Mouse (Mus musculus) spleen, postnatal 4 days (tissue): Measurements from ENCODE around the gene Retreg3.

Experiments used
- DNase-seq, 2 experiments: peaks; one replicate each; pipeline ENCODE4 v3.0.0; 2022; ENCODE audit warnings: low spot score in 2 of 2

The Retreg3 gene

DNA sequence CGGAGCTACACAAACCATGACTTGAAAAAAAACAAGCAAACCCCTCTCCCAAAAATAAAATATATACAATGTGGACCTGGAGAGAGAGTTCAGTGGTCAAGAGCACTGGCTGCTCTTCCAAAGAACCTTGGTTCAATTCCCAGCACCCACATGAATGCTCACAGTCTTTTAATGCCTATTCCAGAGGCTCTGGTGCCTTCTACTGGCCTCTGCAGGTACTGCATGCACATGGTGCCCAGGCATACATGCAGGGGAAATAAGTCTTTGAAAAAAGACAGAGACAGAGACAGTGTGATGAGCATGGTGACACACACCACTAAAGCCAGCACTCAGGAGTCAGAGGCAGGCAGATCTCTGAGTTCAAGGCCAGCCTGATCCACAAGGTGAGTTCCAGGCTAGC, 65.7 kb downstream of the Retreg3 start:
- DNase-seq: peak in 1 of 2 experiments; percentile 68

DNA sequence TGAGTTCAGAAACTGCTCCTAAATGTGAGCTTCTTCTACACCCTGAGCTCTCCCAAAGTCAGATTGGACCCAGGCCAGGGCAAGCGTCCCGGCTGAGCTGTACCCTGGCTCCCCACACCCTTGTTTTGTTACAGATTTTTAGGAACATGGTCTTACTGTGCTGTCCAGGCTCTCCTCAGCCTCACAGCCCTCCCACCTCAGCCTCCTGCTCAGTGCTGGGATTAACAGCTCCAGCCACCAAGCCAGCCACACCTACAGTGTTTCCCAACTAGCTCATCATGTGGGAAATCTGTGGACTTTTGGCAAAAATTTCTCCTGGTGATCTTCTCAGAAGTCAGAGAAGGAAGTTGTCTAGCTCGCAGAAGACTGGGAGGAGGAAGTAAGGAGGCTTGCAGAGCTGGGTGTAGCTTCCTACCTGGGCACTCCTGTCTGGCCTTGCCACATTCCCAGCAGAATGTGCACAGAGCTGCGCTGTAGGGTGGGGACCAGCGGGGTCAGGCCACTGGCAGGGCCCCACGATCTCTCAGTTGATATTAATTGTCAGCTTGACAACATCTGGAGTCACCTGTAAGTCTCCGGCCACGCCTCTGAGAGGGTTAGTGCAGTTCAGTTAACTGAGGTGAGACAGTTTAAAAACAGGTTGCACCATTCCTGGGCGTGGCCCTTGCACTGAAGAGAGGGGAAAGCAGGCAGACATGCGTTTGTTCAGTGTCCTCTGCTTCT, 66.8 kb downstream of the Retreg3 start:
- DNase-seq: peak in 1 of 2 experiments; percentile 70

DNA sequence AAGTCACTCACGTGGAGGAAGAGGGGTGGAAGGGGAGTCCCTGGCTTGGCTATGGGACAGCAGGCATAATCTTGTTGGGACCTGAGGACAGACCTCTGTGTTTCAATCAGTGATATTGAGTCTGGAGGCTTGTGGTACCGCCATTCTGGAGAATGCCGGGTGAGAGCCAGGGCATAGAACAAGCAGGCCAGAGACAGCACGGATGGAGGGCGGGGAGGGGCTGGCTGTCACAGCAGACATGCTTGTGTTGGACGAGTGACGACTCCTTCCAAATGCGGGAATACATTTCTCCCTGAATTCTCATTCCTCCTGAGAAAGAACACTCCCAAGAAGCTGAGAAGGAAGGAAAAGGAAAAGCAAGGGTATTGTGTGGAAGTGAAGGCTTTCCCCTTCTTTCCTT, 68.1 kb downstream of the Retreg3 start:
- DNase-seq: peak in 1 of 2 experiments; percentile 53

DNA sequence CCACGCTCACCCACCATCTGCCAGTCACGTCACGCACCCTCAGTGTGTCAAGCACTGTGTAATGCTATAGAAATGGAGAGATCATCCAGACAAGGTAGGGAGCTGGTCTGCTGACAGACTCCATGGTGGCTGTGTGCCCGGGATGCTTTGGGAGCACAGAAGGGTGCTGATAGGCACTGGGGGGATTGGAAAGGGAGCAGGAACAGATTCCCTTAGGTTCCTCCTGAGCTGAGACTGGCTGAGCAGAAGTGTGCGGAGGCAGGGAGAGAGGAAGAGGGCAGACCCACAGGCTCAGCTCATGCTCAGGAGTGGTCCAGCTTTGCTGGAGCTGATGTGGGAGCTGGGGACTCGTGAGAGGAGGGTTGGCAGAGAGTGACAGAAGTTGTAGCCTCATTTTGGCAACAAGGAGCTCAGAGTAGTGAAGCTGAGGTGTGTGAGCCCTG, 68.6 kb downstream of the Retreg3 start:
- peak in 1 of 2 experiments; percentile 56 for DNase-seq

DNA sequence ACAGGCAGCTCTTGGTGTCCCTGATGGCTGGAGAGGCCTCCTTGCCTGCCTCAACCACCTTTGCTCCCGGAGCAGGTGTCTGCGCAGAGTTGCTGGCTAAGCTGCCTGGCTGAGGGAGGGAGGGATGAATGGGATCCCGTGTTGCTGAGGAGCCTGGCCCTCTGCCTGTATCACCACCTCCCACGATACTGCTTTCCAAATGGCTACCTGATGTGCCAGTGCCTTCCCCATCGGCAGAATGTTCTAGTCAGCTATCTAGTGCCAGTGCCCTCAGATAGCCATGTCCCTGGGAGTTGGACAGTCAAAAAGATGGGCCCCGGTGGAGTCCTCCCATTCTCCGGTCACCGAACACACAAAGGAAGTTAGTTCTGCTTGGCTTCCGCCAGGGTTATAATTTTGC, 69.3 kb downstream of the Retreg3 start:
- DNase-seq: peak in 1 of 2 experiments; percentile 52

DNA sequence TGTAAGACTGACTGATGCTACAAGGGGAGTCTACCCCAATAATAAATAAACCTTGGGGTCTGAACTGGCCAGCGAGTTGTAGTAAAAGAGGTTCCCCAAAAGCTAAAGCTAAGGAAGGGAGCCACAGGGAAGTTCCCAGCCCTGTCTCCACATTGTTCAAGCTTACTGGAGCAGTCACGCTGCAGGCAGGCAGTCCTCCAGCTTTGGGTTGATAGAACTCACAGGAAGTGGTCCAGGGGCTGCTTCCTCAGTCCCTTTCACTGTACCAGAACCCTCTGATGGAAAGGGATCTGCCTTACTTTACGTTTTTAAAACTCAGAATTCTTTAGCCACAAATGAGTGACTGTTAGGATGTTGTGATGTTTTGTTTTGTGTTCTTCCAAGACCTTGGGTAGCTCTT, 72.2 kb downstream of the Retreg3 start:
- DNase-seq: peak in 1 of 2 experiments; percentile 53

DNA sequence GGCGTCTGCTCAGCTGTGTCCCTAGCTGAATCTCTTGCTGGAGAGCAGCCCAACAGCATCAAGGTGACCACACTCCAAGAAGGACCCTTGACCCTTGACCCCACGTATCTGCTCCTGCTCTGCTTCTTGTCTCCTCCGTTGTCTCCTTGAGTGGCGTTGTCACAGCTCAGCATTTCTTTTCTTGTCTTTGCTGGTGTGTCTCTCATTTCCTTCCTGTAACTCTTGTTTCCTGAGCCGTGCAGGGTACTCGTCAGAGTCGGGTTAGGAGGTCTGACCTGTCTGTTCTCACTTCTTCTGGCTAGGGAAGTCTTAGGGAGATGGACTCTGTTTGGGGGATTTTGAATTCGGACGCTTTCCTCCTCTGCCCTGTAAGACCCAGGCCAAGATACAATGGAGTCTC, 73.3 kb downstream of the Retreg3 start:
- peak in 1 of 2 experiments; percentile 61 for DNase-seq
